Mouse (Mus musculus): ENCODE measurements at regions not wholly inside any gene's neighbourhood (a gene's known extent, or its start where the extent isn't known, plus 50 kb on each side); places are given as distances from the start of the nearest gene placed in this dataset.

DNA sequence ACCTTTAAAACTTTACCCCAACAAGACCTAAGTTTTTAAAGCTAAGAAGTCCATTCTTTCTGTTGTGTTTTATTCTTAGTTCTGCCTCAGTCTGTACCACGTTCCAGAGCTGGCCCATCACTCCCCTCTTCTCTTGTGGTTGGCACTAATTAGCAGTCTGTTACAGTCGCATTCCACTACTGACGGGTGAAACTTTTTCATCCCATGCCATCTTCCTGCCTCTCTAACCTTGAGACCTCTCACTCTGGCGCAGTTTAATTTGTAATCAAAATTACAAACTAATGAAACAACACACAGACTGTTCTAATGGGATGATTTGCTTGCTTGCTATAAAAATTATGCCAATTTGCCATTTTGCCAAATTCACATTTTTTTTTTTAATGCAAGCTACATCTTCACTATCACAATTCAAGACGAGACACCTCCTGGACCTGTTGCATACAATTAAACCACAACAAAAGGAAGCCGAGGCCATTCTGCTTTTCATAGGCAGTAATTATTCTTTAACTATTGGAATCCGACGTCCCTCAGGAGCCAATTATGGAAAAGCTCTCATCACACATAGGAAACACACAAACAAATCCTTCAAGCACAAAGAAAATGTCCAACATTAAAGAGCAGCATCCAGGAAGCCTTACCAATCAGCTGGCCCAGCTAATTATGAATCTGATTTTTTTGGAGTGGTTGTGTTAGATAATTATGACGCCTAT lies 138.1 kb upstream of the Irx5 start:
- no peak for TF ChIP-seq CTCF (IDR thresholded peaks at IDR 0.05; ENCODE audit: borderline replicate concordance, extremely low read depth, insufficient read depth, insufficient read length)
- TF ChIP-seq POLR2A (IDR thresholded peaks at IDR 0.05; ENCODE audit: borderline replicate concordance, extremely low read depth, insufficient read depth, insufficient read length, poor library complexity, severe bottlenecking), result no peak

Data from brain, embryonic 14.5 days (tissue).